Mouse (Mus musculus) small intestine, adult 2 months (tissue): Measurements from ENCODE around the gene Gnaq.

Experiments
- CTCF ChIP-seq: fragments of 200-500 bp; IDR thresholded peaks from 2 replicates; pipeline ENCODE4 v1.5.1; 2012; ENCODE audit warnings: low read depth, mild to moderate bottlenecking, control low read depth, inconsistent platforms, low read length, moderate library complexity, mixed read lengths; ENCODE audit not compliant: insufficient replicate concordance, insufficient read length; ENCODE audit errors: extremely low read depth
- POLR2A ChIP-seq: fragments of 200-500 bp; IDR thresholded peaks from 2 replicates; pipeline ENCODE4 v1.6.1; 2012; ENCODE audit warnings: low read depth, mild to moderate bottlenecking, control low read depth, inconsistent platforms, low read length, moderate library complexity

DNA sequence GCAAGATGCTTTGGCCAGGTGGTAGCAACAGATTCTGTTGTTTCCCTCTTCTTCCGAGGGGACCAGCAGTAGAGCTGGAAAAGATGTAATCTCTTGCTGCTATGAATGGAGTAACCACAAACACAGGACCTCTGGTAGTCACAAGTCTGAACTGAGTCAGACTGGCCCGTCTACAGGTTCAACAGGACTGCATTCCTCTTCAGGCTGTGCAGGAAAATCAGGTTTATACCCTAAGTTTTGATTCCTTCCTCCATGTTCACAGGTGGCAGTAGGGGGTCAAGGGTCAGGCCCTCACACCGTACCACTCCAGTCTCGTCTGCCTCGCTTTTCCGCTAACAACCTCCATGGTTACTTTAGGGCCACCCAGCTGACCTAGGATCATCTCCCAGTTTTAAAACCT lies 137.6 kb downstream of the Gnaq start:
- no peak for TF ChIP-seq CTCF
- no peak for TF ChIP-seq POLR2A
